Mouse (Mus musculus) NIH3T3 (cell line): Measurements from ENCODE around the gene Eif4b.

Experiments used
- DNase-seq: peaks from one replicate; pipeline ENCODE4 v3.0.0-alpha.2; 2012; ENCODE audit warnings: low read depth

Gene Eif4b

DNA sequence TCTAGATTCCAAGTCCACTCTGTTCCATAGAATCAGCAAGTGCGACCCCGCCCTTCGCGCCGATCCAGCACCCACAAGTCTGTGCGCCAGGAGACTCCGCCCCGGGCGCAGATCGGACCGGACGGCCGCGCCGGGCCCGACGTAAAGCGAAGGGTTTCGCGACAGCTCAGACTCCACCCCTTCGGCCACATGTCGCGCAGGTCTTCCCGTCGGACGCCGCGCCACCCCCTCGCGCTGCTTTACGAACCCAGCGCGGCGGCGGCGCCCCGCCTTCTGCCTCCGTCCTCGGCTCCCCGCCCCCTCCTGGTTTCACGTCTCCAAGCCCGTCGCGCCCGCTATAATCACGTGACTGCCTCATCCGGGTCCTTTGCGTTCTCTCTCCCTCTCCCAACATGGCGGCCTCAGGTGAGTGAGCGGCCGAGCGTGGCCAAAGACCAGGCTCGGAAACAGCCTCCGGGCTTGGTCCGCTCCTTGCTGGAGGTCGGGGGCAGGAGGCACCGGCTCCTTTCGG lies at the start of gene Eif4b:
Gene Eif4b, plus strand, starts transcription at position 215 of the 511 bp plus-strand sequence.
- DNase-seq = peak; percentile 100

DNA sequence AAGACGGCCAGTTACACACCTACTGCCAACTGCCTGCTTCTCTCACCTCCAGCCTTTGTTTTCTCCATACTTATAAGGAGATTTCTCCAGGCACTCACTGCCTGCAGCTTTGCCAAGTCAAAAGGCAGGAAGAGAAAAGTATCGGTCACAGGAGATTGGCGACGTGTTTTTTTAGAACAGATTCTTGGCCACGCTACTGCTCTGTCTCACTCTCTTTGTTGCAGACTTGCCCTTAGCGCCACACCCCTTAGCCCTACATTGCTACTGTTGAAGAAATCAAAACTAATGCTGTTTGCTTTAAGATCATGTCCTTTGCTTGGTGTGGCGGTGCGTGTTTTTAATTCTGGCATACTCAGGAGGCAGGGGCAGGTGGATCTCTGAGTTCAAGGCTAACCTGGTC lies 49.7 kb upstream of the Eif4b start:
- DNase-seq = no peak

DNA sequence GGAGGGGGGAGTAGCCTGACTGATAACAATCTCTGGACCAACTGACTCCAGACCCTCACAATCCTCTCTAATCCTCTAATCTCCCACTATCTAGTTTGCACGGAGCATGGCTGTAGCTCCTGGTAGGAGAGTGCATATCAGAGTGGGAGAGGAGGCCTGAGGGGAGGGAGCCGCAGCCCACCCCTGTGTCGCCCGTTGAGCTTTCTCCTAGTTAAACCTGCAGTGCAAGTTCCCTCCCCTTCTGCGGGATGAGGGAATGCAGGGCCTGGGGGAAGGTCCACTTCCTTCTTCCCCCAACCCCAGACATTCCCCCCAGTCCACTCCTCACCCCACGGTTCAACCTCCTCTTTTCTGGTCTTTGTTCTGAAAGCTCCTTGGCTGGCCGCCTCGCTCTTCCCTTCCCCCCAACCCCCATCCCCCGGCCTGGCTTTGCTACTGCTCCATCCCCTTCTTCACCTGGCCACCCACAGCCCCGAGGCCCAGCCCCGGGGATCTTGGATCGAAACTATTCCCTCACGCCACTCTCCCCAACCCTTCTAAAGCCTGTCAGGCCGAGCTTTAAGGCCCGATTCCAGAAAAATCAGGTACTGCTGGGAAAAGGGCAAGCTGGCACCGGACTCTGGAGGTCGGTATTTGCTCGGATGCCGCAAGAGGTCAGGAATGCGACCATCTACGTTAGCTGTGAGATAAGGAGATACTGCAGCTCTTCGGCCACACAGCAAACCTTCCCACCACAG lies 48.3 kb upstream of the Eif4b start:
- DNase-seq = no peak

DNA sequence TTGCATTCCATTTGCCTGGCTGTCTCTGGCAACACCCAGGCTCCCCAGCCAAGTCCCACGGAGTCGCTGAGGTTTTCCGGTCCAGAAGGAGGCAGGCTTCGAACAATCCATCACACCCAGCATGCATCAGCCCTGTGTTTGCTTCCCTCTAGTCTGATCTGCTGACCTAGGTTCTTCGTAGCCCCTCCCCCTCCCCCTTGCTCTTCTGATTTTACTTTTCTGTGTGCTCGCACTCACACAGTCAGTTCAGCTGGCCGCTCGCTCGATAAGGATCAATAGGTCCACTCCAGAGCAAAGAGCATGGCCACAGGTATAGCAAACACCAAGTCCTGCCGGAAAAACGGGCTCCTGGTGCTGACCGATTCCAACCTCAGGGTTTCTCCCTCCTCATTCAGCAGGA lies 47.1 kb upstream of the Eif4b start:
- DNase-seq = no peak

DNA sequence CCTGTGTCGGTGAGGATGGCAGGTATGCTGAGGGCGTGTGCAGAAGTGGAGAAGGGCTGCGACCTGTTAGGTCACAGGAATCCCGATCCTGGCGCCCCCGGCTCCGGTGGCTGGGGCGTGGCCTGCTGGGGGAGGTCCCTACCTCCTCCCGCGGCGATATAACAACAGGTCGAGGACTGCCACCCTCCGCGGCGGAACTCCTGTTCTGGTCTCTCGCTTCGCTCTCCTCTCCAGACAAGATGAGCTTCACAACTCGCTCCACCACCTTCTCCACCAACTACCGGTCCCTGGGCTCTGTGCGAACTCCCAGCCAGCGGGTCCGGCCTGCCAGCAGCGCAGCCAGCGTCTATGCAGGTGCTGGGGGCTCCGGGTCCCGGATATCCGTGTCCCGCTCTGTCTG lies 45.5 kb upstream of the Eif4b start, which contains the start of gene Krt18:
Gene Krt18, plus strand, starts transcription at position 141 of the 400 bp plus-strand sequence.
- DNase-seq = no peak

DNA sequence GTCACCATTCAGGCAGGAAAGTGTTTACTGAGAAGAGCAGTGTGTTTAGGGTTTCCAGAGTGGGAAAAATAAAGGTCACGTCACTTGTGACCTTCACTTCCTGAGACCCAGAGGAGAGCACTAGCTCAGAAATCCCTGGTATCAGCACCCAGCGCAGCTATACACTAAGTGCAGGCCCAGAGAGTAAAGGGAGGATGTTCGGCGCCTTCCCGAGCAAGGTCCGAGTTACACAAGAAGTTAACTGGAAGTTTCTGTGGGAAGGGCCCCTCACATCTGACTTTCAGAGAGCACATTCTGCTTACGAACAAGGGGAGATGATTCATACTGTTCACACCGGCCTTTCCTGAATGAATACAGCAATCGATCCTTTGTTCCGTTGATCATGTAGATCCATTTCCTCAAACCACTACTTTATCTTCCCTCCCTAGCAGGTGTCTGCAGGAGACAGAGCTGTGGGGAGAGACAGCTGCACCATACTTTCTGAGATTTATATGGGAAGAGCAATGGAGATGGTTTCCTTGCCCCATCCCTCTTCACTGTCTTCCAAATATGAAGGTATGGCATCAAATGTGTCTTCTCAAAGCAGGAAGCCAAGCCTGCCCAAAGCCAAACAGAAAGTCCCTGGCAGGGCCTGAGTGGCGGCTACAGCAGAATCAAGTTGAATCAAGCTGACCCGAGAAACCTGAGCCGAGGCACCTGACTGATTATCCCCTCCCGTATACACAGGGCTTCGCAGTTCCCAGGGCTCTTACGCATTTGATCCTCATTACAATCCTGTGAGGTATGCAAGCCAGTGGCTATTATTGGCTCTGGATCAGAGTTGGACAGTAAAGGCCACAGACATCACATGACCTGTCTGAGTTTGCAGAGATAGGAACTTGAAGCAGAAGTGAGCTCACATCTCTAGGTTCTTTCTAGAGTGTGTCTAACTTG lies 39.2 kb upstream of the Eif4b start:
- no peak for DNase-seq

DNA sequence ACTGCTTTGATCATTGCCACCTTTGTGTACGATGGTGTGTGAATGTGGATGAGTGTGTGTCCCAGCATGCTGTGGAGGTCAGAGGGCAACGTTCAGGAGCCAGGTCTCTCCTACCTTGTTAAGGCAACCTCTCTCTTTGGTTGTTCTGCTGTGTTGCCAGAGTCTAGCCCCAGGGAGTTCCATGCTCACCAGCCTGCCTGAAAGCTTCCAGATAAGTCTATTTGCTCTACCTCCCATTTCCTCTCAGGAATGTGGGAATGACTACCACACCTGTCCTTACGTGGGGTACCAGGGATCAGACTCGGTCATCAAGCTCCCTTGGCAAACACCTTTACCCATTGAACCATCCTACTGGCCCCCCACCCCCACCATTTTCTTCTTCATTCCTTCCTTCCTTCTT lies 33.3 kb upstream of the Eif4b start:
- no peak for DNase-seq

DNA sequence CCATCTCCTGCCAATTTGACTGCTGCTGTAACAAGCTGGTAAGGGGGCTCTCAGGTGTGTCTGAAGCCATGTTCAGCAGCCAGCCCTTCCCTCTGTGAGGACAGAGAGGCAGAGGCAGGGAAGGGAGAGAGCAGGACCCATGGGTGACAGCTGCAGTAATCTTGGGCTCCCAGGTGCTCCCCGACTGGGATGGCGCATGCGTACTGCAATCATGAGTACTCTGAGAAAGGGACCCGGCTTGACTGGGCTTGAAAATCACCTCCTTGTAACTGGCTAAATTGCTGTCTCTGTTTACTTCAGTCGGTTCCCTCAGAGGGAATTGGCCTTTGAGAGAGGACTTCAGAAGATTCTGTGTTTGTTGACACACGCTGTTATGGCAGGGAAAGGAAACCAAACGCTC lies 31.6 kb upstream of the Eif4b start:
- no peak for DNase-seq

DNA sequence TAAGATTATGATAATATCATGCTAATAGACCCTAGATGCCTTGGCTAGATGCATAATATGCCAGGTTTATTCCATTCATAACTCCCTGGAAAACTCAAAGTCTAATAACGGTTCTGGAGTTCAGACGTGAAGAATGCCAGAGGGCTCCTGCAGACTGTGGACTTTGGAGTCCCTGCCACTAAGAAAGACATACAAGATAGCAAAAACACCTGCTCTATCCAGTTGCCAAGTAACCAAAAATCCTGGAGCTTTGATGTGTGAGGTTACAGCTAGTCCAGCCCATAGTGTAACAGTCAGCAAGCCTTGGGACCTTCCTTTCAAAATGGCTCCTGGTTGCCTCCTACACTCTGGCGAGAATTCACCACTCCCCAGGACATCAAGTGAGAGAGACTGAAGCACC lies 28.8 kb upstream of the Eif4b start:
- DNase-seq = no peak

DNA sequence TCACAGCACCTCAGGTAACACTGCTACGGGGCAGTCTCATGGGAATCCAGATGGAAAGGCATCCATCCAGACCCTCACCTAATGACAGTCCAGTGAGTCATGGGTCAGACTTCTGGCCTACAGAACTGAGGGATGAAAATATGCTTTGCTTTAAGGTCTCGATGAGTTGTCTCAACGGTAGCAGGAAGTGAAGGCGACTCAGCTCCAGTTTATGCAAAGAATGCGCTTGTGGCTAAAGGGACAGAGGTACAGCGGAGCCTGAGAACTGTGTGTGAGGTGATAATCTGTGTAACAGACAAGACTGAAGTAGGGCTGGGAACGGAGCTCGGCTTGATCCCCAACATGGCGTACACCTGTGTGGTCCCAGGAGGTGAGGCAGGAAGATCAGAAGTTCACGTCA lies 27.9 kb upstream of the Eif4b start:
- peak; percentile 59 for DNase-seq

DNA sequence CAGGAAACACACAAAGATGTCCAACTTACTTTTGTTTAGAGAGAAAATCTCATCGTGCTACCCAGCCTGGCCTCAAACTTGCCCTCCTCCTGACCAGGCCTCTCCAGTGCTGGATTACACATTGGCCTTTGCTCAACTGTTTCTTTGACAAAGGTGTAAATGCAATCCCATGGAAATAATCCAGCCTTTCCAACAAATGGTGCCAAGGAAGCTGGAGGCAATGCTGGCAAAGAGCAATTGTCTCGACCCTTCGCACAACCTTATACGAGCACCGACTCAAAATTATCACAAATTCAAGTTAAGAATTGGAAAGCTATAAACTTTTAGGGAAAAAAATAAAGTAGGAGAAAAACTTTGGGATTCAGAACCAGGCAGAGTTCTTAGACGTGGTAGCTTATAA lies 25.6 kb upstream of the Eif4b start:
- DNase-seq = peak; percentile 22

DNA sequence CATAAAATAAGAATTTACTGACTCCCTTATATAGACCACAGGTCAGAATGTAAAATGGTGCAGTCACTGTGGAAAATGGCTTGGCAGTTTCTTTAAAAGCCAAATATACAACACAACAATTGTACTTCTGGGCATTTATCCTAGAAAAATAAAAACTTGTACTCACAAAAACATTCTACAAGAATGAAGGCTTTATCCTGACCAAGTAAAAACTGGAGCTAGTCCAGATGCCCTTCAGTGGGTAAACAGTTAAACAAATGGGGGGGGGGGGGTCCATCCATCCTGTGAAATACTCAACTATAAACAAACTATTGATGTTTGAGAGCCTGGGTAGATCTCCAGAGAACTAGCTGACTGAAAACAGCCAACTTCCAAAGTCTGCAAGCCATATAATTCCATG lies 23.7 kb upstream of the Eif4b start:
- peak; percentile 82 for DNase-seq

DNA sequence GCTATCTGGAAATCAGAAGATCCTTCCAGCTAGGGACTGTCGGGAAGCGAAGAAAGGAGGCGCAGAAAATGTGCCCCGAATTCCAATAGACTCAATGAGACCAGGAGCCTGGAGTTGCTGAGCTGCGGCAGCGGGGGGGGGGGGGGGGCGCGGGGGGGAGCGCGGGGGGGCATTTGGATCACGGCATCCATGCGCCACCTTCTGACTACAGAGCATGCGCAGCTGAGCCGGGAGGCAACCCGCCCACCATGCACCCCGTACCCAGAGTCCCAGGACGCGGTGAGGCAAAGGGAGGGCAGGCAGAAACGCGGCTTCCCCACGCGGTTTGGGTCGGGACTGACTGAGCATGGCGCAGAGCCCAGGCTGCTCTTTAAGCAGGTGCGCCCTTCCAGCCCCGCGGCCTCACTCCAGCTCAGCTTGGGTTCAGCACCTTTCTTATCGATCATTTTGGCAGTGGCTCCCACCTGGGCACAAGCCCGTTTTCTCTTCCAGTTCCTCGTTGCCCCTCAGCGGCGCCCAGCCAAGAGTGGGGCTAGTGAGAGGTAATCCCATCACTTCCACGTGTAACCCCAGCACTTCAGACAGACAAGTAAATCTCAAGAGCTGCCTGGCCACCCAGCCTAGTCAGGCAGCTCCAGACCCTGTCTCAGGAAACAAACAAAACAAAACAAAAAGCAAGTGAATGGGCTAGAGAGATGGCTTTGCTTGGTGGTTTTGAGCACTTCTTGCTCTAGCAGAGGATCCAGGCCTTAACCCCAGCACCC lies 21.5 kb upstream of the Eif4b start:
- DNase-seq = peak; percentile 52

DNA sequence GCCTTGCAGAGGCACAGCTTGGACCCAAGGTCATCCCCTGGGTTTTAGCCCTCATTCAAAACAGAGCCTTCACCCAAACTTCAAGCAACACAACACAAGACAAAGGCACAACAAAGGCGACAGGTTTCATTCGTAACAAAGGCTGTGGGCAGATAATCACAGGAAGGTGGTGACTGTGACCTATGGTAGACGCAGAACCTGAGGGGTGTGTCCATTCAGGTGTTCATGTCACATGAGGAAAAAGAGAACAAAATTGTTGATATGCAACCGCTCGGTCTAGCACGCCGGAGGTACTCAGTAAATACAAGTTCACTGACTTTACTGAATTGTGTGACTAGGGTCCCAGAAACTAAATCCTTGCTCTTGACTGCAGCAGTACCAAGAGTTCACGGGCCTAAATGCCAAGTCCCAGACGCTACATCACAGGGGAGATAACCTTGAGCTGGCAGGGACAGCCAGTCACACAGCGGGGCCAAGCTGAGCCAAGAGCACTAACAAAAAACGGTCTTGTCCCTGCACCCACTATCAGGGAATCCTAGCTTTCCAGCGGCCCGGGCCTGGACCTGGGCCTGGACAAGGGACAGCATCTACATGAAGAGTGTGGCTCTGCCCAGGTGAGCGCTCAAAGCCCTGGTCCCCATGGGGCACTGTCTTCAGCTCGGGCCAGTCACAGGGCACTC lies 16.9 kb upstream of the Eif4b start:
- no peak for DNase-seq

DNA sequence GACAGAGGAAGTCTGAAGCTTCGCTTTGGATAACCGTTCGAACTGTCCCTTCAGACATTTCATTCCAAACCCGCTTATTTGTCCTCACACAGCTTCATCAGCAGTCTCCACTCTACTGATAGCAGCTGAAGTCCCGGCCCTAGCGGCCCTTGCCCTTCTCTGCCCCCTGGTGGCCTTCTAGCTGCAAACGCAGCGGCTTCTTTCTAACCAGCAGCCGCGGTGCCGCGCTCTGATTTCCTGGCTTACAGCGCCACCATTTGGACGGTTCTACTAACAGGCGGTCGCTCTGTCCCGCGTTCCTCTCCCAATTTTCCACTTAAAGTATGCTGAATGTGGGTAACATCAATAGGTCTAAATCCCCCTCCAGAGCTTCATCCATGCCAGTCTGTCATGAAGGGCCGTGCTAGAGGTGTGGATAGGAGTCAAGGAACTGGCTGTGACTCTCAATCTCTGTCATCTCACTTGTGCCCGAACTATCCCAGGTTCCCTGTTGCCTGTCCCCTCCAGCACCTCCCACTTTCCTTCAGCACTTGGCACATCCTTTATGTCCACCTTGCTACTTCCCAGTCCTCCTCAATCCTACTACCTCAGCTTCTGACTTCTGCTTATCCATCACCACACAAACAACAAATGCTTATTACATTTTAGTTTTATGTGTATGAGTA lies 7.8 kb upstream of the Eif4b start:
- DNase-seq = peak; percentile 98

DNA sequence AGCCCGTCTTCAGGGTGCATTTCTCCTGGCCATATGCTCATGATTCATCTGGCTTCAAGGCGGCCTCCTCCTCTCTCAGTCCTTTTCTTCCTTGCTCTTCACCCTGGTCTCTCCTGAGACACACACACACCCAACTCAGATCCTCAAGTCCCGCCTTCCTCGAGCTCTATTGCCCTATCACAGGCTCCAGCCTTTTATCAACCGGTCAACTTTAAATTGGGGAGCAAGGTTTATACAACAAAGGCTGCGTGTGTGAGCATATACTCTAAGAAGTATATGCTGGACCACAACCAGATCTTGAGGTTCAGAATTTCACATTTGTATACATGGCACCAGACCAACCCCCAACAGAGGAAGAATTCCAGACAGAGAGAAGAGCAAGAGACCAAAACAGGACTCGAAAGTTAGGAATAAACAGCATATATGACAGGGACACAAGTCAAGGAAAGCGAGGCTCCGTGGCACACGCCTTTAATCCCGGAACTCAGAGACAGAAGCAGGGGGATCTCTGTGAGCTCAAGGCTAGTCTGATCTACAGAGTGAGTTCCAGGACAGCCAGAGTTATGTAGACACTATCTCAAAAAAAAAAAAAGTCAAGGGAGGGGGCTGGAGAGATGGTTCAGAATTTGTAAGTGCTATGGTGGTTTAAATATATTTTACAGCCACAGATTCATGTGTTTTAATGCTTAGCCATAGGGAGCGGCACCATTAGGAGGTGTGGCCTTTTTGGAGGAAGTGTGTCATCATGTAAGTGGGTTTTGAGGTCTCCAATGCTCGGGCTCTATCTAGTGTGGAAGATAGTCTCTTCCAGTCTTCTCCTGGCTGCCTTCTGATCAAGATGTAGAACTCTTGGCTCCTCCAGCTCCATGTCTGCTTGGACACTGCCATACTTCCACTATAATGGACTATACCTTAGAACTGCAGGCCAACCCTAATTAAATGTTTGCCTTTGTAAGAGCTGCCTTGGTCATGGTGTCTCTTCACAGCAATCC lies 2.8 kb upstream of the Eif4b start:
- DNase-seq = no peak

DNA sequence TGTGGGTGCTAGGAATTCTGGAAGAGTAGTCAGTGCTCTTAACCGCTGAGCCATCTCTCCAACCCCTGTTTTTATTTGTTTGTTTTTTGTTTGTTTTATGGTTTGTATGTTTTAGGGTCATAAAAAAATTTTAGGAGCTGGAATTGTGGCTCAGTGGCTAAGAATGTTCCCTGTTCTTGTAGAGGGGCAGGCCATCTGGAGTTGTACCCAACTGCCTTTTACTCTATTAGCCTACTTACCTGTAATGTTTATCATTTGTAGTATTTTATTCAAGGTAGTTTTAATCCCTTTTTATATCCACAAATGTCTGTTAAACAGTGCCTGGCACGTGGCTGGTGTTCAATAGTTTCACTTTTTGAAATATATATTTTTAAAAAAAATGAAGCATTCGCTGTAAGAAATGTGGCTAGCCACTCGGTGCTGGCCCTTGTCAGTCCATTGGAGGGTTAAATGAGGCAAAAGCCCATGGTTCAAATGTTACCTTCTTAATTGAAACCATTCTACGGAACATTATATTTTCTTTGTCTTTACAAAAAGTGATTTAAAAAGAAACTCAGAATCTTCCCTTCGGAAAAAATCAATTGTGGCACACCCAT lies 512 bp upstream of the Eif4b start:
- no peak for DNase-seq

DNA sequence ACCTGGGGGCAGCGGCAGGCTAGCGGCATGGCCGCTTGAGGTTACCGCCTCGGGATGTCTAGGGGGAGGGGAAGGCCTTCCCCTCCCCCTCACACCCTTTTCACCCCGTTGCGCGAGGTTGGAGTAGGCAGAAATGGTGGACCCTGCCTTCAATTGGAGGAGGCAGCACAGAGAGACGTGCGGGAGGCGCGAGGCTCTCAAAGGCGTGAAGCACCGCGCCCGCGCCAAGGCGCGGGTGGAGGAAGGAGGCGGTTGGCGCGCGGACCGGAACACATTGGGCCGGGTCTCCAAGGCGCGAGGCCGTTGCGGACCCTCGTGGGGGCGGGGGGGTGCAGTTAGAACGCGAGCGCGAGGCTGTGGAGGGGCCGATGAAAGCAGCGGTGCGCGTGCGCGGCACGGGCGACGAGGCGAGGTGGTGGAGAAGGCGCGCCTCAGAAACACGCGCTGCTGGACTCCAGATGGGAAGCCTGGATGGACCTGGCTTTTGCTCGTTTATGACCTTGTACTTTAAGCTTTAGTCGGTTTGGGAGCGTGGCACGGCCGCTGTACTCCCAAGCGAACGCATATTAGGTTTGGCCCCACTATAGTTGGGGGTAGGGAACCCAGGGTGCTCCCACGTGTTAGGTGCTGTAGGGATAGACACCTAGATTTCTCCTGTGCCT lies 628 bp downstream of the Eif4b start:
- peak; percentile 74 for DNase-seq
